Mouse (Mus musculus): Measurements from ENCODE around the gene Chst12. TPM values are rescaled to one million over a fixed set of nuclear protein-coding genes. Genes with fewer than 3 reads are reported as not detected.
A peak's percentile ranks its signal among the peaks of the same experiment; 100 is the strongest.

Gene Chst12
- total RNA-seq, 2 experiments from 2014 or later: 11.0 to 11.8 TPM

DNA sequence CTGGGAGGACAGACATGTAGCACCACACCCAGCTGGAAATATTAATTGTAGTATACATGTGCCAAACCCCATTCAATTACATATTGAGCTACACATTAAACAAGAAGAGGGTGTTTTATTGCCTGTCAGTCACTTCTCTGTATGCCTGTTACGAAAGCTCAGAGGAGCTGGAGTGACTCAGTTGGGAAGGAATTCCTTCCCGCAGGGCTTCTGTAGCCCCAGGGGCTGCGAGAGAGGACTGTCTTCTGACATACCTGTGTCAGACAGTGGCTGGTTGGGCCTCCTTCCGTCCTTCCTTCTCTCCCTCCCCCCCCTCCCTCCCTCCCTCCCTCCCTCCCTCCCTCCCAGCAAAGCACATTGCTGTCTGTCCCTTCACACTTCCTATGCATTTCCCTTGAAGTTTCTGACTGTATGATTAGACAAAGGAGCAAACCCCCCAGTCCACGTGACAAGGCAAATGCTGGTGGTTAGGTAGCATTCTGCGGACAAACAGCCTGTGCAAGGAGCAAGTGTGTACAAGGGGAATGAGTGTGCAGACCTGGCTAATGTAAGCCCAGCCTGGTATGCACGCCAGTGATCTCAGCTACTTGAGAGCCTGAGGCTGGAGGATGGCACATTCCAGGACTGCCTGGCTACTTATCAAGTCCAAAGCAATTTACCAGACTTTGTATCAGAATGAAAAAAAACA lies 9.6 kb downstream of the Chst12 start:
- DNase-seq (ENCODE audit: low spot score in 2 of 2): no peak

DNA sequence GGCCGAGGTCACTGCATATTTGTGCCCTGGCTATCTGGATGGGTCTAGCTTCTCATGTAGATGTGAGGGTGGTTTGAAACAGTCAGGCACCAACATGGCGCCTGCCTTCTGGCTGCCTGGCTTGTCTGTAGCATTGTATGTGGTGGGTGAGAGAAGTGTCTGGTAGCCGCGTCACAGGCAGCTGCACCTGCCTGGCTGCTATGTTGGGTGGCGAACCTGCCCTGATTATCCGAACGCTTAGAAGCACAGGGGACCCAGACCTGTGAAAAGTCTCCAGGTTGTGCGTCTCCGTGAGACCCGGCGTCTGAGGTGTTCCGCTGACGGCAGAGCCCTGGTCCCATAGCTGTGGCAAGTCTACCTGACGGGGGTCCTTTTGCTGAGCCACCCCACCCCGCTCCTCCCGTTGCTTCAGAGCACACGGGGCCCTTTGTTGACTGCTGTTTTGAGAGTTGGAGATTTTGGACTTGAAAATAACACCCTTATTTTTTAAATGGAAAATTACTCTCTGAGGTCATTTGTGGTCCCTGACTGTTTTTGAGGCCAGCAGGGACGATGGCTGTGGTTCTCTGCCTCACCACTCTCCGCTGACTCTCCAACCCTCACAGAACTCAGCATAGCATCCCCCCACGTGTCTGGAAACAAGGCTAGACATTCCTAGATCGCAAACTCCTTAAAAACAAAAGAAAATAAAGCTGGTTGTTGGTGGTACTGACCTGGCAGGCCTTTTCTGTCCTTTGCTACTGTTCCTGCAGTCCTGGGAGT lies 12.0 kb downstream of the Chst12 start:
- DNase-seq (ENCODE audit: low spot score in 2 of 2): no peak

DNA sequence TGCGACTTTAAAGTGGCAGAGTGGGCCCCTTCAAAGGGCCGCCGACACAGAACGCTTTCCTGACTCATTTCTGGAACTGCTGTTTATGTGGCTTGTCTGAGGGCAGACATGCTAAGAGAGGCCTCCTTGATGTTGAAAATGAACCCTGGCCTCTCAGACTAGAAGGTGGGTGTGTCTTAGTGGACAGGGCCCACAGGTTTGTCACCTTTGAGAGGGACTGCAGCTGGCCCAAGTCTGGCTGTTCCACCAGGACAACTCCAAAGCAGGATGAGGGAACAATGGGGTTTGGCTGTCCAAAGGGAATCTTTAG lies 12.5 kb downstream of the Chst12 start:
- no peak for DNase-seq (ENCODE audit: low spot score in 2 of 2)

DNA sequence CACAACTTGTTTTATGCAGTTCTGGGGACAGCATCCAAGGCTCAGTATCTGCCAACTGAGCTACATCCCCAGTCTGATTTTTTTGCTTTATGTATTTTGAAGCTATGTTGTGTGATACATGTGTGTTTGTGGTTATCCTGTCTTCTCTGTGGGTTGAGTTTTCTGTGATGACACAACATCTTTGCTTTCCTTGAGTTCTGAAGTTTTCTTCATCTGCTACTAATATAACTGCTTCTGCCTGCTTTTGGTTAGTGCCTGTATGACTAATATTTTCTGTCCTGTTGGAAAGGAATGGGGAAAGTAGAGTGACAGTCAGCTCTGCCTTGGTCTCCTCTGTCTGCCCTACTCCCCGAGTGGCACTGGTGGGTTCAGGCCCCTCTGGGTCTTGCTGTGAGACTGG lies 15.8 kb downstream of the Chst12 start:
- no peak for DNase-seq (ENCODE audit: low spot score in 2 of 2)

DNA sequence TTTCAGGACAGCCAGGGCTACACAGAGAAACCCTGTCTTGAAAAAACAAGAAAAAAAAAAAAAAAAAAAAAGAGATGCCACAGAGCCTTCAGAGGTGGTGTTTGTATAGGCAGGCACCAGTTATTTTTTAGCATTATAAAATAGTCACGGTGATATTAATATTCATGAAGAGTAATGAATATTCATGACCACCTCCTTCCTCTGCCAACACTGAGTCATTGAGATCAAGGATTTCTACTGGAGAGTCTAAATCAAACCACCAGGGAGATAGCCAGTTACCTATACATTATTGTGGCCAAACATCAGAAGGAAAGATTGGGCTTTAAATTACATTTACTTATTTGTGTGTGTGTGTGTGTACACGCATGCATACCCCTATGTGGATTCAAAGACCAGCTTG lies 21.4 kb downstream of the Chst12 start:
- no peak for DNase-seq (ENCODE audit: low spot score in 2 of 2)

DNA sequence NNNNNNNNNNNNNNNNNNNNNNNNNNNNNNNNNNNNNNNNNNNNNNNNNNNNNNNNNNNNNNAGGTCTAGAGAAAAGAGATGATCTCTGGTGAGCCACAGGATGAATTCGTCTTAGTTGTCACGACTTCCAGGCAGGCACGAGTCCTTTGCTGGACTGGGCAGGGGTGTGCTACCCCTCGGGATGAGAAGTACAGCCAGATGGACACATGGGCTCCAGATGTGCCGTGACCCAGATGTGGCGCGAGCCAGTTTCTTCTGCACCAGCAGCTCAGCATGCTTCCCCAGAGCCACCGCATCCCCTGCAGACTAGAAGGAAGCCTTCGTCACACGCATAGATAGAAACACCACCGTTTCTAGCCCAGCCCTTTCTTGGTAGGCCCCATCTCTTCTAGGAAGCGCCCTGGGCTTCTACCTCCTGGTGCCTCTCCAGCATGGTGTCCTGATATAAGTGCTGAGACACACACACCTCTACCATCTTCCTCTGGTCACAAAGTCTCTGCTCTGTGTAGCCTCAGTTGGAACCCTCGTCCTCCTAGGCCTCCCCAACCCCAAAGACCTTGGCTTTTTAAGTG lies 32.8 kb downstream of the Chst12 start:
- DNase-seq (ENCODE audit: low spot score in 2 of 2): no peak

DNA sequence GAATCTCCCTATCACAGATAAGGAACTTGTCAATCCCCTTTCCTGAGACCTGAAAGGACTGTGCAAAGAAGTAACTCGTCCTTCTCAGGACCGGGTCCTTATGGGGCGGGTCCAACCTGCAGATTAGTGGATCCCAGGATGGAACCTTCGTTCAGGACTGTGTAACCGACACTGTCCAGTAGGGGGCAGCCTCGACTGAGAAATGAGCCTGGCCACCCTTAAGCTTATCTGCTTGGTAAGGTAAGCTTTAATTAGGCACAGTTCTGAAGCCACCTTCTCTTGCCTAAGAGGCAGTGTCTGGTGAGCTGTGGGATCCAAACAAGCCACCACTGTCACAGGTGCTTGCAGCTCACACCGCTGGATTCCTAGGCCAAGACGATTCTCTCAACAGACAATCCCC lies 34.8 kb downstream of the Chst12 start:
- DNase-seq (ENCODE audit: low spot score in 2 of 2): peak; percentile 53 to 60

DNA sequence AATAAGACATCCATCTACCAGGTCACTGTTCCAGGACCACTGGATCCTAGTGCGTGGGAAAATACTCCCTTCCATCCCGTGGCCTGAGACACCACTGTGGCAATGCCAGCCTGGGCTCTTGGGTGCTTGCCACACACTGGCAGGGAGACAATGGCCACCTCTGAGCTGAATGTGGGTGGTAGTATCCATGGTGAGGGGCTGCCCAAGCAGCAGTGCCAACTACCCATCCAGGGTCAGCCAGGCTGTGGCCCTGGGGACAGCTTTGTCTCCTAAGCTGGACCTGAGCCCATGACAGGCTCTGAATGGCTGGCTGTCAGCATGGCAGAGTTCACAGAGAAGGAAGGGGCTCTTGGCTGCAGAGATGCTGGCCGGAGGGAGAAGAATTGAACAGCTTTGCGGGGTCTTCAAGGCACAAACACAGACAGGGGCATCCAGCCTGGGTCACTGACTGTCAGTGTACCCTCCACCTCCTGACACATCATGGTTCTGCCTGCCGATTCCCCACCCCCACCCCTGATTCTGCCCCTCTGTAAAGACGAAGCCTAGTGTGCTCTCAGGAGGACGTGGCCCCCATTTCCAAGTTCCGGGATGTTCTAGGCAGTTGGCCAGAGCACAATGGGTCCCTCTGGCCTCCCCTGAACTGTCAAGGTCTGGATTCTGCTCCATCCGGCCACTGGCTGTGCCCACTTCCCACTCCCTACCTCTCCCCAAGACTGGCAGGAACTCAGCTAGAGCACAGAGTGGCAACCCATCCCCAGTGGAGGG lies 37.6 kb downstream of the Chst12 start:
- no peak for DNase-seq (ENCODE audit: low spot score in 2 of 2)

DNA sequence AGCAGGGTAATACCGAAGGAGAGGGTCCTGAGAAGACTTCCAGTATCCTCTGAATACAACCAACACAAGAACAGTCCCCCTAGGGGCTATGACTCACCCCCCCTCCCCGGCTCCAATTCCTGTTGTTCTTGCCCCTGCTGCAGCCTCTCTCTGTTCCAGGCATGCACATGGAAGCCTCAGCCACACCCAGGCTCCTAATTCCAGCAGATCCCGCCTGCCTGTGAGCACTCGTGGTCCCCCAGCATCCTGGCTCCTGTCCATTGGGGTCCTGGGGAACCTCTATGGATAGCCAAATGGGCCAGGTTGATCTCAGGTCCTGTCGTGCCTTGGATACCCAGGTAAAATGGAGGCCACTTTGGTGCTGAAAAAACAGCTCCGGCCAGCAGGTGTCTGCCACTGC lies 40.3 kb downstream of the Chst12 start:
- no peak for DNase-seq (ENCODE audit: low spot score in 2 of 2)

DNA sequence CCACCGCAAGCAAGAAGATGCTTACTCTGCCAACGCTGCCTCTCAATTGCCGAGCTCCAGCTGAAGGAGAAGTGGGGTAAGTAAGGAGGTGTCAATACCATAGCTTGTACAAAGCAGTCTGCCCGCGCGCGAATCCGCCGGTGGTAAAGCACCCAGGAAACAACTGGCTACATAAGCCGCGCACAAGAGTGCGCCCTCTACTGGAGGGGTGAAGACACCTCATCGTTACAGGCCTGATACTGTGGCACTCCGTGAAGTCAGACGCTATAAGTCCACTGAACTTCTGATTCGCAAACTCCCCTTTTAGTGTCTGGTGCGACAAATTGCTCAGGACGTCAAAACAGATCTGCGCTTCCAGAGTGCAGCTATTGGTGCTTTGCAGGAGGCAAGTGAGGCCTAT lies 41.0 kb downstream of the Chst12 start:
- DNase-seq (ENCODE audit: low spot score in 2 of 2): no peak

DNA sequence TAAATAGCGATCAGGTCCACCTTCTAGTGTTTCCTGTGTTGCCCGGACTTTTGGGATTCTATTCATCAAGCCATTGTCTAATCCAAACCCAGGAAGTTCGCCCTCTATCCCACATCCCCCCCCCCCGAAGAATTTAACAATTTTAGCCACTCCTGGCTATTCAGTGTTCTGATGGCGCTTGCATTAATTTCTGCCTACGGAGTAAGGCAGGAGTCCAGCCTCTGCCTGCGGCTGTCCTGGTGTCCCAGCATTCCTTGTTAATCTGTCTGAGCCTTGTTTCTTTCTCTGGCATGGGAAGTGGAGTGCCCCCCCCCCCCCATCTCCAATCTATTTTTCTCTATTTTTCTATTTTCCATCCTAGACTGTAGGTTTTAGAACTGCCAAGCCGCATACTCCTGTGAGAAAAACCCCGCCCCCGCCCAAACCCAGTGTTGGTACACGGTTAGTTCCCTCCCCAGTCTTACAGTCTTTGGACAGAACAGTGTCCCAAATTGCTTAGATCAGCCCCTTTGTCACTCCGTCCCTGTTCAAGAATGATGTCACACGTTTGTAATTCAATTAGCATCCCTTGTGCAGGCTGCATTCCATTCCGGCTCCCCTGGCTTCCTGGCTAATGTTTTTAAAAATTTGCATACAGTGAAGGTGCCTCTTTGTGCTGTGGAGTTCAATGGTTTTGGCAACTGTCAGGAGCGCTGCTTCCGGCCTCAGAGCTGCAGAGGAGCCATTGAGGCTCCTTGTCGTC lies 44.1 kb downstream of the Chst12 start:
- no peak for DNase-seq (ENCODE audit: low spot score in 2 of 2)

DNA sequence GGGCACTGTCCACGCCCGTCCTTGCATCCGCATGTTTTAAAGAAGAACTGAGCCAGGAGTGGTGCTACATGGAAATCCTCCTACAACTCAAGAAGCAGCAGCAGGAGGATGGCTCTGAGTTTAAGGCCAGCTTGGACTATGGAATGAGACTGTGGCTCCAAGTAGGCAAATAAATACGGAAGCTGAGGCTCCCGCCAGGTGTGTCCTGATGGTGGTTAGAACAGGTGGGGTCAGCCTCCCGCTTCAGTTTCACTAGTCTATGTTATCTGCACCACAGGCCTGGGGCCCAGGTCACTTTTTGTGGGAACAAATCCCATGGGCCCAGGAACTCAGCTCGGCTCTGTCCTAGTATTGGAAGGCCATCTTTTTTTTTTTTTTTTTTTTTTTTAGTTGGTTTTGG lies 48.4 kb downstream of the Chst12 start:
- no peak for DNase-seq (ENCODE audit: low spot score in 2 of 2)

DNA sequence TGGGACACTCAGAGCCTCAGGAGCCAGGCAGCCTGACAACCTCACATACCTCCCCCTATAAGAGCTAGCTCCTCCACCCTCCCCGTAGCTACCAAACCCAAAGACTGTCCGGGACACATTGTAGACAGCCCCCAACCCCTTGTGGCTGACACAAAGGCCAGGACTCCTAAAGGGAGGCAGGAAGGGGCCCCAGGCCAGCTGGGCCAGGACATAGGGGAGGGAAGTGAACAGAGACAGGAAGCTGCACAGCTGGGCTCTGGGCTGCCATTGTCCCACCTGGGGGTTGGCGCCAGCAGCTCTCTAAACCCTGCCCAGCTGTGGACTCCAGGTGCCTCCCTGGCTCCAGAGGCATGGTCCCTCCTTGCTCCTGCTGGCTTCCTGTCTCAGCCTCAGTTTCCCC lies 51.5 kb downstream of the Chst12 start:
- DNase-seq (ENCODE audit: low spot score in 2 of 2): no peak

DNA sequence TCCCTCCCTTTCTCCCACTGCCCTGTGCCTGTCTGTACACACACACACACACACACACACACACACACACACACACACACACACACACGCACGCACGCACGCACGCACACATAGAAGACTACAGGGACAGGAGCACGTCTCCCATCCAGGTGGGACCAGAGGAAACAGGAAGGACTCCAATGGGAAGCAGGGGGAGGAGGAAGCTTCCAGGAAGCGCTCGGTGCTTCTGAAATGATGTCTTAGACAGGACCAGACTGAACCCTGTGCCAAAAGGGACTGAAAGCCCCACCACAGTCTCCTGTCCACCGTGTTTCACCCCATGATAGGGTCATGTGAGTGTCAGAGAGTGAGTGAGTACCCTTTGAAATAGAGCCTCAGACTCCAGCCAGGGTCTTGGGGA lies 57.3 kb downstream of the Chst12 start:
- no peak for DNase-seq (ENCODE audit: low spot score in 2 of 2)

DNA sequence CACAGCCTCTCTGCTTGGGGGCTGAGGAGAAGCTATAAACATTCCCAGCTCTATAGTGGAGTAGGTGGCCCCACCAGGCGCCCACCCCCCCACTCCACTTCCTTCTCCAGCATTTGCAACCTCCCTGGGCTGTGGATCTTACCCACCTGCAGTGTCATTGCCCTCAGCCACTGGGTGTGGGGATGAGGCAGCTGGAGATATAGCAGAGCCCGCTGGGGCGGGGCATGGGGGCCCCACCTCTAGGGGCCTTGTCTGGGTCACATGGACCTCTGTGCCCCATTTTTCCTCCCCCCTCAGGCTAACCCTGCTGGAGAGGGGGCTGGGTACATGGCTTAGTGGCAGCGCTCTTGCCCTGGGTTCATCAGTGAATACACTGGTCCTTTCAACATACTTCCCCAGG lies 59.5 kb downstream of the Chst12 start, which contains the start of gene Grifin:
TSS of gene Grifin (minus strand) at position 176 of the 400 bp plus-strand sequence.
- no peak for DNase-seq (ENCODE audit: low spot score in 2 of 2)

DNA sequence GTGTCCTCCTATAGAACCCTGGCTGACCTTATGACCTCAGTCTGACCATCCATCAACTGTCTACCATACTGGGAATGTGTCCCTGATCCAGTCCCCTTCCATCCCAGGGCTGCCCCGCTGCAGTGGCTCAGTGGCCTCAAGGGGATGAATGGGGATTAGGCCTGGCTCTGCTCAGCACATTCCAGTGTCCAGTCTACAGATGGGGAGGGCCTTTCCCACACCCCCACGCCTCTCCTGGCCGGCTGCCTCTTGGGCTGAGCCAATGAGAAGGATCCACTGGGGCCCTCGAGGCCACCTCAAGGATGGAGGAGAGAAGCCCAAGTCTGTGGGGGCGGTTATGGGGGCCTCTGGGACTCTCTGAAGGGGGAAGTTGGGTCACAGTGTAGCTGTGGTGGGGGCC lies 60.1 kb downstream of the Chst12 start:
- no peak for DNase-seq (ENCODE audit: low spot score in 2 of 2)

DNA sequence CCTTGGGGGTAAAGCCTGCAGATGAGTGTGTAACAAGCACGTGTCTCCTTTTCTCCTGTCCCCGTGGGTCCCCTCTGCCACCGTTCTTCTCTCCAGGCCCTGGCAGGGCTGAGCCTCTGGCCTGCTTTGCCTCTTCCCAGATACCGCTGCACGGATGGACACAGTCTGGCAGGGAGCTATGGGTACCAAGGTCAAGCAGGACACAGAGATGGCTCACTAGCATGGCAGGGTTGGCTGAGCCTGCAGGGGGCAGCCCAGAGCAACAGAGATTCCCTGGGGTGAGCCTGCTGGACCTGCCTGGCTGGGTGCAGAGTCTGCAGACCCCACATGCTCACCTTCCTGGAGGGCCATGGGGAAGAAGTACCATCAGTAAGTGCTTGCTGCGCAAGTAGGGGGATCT lies 60.5 kb downstream of the Chst12 start:
- DNase-seq (ENCODE audit: low spot score in 2 of 2): peak; percentile 37 to 43

DNA sequence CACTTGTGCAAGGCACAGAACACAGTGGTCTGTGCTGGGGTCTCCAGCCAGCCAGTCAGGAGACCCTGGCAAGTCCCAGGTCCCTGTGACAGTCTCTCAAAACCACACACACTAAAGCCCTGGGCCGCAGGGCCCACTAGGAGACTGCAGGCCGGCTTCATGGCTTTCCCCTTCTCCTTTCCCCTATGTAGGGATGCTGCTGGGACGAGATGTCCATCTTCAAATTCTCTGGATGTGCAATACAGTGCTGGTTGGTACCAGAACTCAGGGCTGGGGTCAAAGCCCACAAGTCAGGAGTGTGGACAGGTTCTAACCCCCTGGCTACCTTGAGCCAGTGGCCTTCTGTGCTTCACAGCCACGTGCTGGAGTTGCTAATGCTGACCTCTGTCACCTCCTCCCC lies 60.9 kb downstream of the Chst12 start:
- no peak for DNase-seq (ENCODE audit: low spot score in 2 of 2)

DNA sequence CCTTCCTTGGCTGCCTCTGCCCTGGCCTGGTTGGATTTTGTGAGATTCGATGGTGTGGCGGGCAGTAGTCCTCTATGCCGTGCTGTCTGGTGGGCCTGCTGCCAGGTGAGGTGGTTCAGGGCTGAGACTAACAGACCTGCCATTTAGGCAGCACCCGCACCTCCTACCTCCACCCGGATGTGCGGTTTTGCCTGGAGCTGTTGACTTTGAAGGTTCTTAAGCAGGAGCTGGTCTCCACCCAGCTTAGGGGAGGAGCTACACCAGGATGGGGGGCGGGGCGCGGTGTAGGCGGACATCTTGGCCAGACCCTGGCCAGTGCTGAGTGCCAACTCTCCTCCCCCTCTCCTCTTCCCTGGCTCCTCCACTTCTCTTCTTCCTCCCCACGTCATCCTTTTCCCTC lies 62.0 kb downstream of the Chst12 start:
- no peak for DNase-seq (ENCODE audit: low spot score in 2 of 2)

DNA sequence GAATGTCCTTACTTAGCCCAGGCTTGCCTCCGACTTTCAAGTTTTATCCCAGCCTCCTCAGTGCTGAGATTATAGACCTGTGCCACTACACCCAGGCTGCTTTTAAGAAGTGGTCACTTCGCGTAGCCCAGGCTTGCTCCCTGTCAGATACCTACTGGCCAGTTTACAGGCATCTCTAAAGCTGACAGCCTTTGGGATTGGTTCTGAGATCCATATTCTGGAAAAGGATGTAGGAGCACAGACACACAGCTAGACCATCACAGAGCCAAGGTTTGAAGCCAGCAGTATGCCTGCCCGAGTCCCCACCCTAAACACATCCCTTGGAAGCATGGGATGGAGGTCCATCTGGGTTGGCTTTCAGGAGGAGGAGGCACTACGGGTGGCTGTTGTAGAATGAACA lies 62.4 kb downstream of the Chst12 start:
- DNase-seq (ENCODE audit: low spot score in 2 of 2): no peak

DNA sequence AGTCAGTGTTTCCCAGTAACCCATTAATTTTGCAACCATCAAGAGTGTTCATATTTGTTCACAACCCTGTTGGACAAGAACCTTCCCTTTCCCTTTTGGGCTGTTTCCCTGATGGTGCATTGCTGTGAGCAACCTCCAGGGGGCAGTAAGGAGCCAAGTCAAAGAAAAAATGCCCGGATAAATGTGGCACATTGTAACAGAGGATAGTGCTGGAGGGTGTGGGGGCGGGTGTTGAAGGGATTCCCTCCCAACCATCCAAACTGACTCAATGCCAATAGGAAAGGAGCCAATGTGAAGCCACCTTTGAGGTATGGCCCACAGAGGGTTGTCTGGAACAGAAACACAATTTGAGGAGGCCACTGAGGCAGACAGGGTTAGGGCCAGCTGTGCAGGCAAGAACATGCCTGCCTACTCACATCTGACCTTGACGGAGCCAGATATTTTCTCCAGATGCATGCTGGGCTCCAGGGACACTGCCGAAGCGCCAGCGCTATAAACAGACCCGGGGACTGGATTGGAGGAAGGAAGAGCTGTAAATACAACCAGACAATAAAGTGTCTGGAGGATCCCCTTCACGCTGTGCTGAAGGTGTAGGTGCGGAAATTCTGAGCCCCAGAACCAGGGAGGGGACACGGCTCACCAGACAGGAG lies 63.1 kb downstream of the Chst12 start:
- peak in 1 of 2 experiments; percentile 48 for DNase-seq (ENCODE audit: low spot score in 2 of 2)
